Mouse (Mus musculus) myocyte (in vitro differentiated cells): ENCODE data around the gene Gemin2. TPM values are rescaled to one million over a fixed set of nuclear protein-coding genes. Genes with fewer than 3 reads are reported as not detected.
"Not testable (repeated sequence)": the region's sequence is repeated elsewhere in the genome, so short reads cannot be mapped to it uniquely, and the experiment has no call there.

Source experiments
- H3K27me3 ChIP-seq: one replicate; pipeline ENCODE4 v1.6.1; 2011; ENCODE audit not compliant: control insufficient read depth, insufficient read depth, insufficient read length
- H3K36me3 ChIP-seq: one replicate; pipeline ENCODE4 v1.6.1; 2011; ENCODE audit not compliant: control insufficient read depth, insufficient read depth
- H3K4me2 ChIP-seq: one replicate; pipeline ENCODE4 v1.6.1; 2011; ENCODE audit warnings: low read depth, control low read depth
- H3K4me3 ChIP-seq: one replicate; pipeline ENCODE4 v1.5.1; 2011; ENCODE audit warnings: mild to moderate bottlenecking, control low read depth, moderate library complexity
- H3K79me2 ChIP-seq: one replicate; pipeline ENCODE4 v1.6.1; 2011; ENCODE audit not compliant: control insufficient read depth, insufficient read depth
- H3ac ChIP-seq: one replicate; pipeline ENCODE4 v1.6.1; 2011; ENCODE audit not compliant: control insufficient read depth, insufficient read length
- CEBPB ChIP-seq: IDR thresholded peaks from 2 replicates; pipeline ENCODE4 v1.6.1; 2011; ENCODE audit warnings: mild to moderate bottlenecking, moderate library complexity; ENCODE audit not compliant: poor library complexity, insufficient read depth, severe bottlenecking
- E2F4 ChIP-seq: IDR thresholded peaks from one replicate; pipeline ENCODE4 v1.6.1; 2011; ENCODE audit warnings: mild to moderate bottlenecking, control low read depth, moderate library complexity; ENCODE audit not compliant: insufficient read depth
- MAX ChIP-seq: IDR thresholded peaks from one replicate; pipeline ENCODE4 v1.6.1; 2011; ENCODE audit warnings: low read depth, mild to moderate bottlenecking, control low read depth
- MYOD1 ChIP-seq, 3 experiments: IDR thresholded peaks; one replicate each; pipeline ENCODE4 v1.6.1; 2011; ENCODE audit warnings: control low read depth in 2 of 3, low read depth in 2 of 3, mild to moderate bottlenecking in 2 of 3, moderate library complexity in 1 of 3; ENCODE audit not compliant: insufficient read length in 2 of 3, control insufficient read depth in 1 of 3
- MYOG ChIP-seq, 3 experiments: IDR thresholded peaks; one replicate each; pipeline ENCODE4 v1.6.1; 2011; ENCODE audit warnings: control low read depth in 2 of 3, low read depth in 2 of 3, mild to moderate bottlenecking in 2 of 3; ENCODE audit not compliant: insufficient read length in 2 of 3, control insufficient read depth in 1 of 3, insufficient read depth in 1 of 3
- POLR2A ChIP-seq: IDR thresholded peaks from one replicate; pipeline ENCODE4 v1.6.1; 2011; ENCODE audit warnings: low read depth, mild to moderate bottlenecking, control low read depth, moderate library complexity; ENCODE audit not compliant: insufficient read length
- POLR2AphosphoS2 ChIP-seq: IDR thresholded peaks from one replicate; pipeline ENCODE4 v1.6.1; 2011; ENCODE audit warnings: low read depth, control low read depth; ENCODE audit not compliant: insufficient read length
- REST ChIP-seq: IDR thresholded peaks from one replicate; pipeline ENCODE4 v1.6.1; 2011; ENCODE audit warnings: mild to moderate bottlenecking, control low read depth, moderate library complexity; ENCODE audit not compliant: insufficient read depth, insufficient read length
- SRF ChIP-seq: IDR thresholded peaks from one replicate; pipeline ENCODE4 v1.6.1; 2011; ENCODE audit warnings: low read depth; ENCODE audit not compliant: control insufficient read depth, insufficient read length
- TCF12 ChIP-seq: IDR thresholded peaks from one replicate; pipeline ENCODE4 v1.6.1; 2011; ENCODE audit warnings: mild to moderate bottlenecking, control low read depth; ENCODE audit not compliant: poor library complexity, insufficient read depth, severe bottlenecking
- TCF3 ChIP-seq: IDR thresholded peaks from one replicate; pipeline ENCODE4 v1.6.1; 2011; ENCODE audit warnings: low read depth, control low read depth; ENCODE audit not compliant: insufficient read length
- USF1 ChIP-seq: IDR thresholded peaks from one replicate; pipeline ENCODE4 v1.6.1; 2011; ENCODE audit warnings: low read depth, mild to moderate bottlenecking, control low read depth, moderate library complexity
- polyA plus RNA-seq: library from polyadenylated mRNA; unstranded; fragments of >200 nt; fragmentation: generic; extraction: Trizol; gene quantifications from one replicate; pipeline ENCODE4 v1.2.1, GENCODE M21; 2012; ENCODE audit warnings: missing spikeins

Gemin2 gene
- 10.2 TPM for polyA plus RNA-seq

DNA sequence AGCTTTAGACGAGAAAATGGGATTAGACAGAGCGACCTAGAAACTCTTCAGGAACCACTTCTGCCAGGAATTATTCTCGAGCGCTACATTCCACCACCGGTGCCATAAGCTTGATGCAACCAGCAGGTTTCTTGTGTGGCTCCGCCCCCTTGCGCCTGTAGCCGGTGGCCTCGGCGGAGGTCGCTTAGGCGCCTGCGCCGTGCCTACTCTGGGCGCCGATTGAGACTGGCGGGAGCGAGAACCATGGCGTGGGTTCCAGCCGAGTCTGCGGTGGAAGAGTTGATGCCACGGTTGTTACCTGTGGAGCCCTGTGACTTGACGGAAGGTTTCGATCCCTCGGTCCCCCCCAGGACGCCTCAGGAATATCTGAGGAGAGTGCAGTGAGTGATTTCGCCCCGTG is at the start of gene Gemin2:
Gemin2 (plus strand) TSS at position 160 of the 400 bp plus-strand sequence.
- TF ChIP-seq E2F4, result no peak
- TF ChIP-seq POLR2A, result peak; percentile 93
- no peak for TF ChIP-seq MYOG (IDR thresholded peaks at IDR 0.05; ENCODE audit: control insufficient read depth in 1 of 3, insufficient read depth in 1 of 3, insufficient read length in 2 of 3, low read depth in 2 of 3)
- TF ChIP-seq TCF3, result no peak
- peak; percentile 97 for TF ChIP-seq POLR2AphosphoS2
- TF ChIP-seq SRF, result no peak
- peak; percentile 50; the same call in 1 of the 2 replicates for TF ChIP-seq CEBPB
- H3K36me3 ChIP-seq, result peaks cover 12% of the 10 kb centered on the region

DNA sequence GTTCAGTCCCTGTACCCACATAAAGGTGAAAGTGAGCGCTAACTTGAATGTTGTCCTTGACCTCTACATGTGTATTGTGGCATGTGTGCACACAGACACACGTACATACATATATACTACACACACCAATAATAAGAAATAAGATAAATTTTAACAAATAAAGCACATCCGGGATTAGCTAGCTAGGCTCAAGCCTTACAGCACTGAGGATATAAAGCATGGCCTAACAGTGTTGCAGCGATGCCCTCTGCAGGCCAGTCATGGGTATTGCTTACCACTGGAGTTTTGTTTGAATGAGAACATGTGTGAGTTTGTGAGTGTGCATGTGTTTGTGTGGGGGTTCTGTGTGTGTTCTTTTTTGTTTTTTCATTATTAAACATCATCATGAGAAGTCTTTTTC is 48.6 kb upstream of the Gemin2 start:
- Histone ChIP-seq H3K27me3 (no peaks in the 10 kb centered on the region), H3K4me2 (no peak overlapping the region), H3K36me3 (peaks cover 44% of the 10 kb centered on the region), H3K79me2 (no peaks in the 10 kb centered on the region), H3ac (no peak overlapping the region), H3K4me3 (no peak overlapping the region)
- TF ChIP-seq CEBPB (no peak), POLR2AphosphoS2 (no peak), TCF3 (no peak), TCF12 (no peak), MYOG (IDR thresholded peaks at IDR 0.05; ENCODE audit: control insufficient read depth in 1 of 3, insufficient read depth in 1 of 3, insufficient read length in 2 of 3, low read depth in 2 of 3) (no peak), USF1 (no peak), POLR2A (no peak), REST (no peak), E2F4 (no peak), MYOD1 (IDR thresholded peaks at IDR 0.05; ENCODE audit: control insufficient read depth in 1 of 3, insufficient read length in 2 of 3, low read depth in 2 of 3) (no peak), MAX (no peak), SRF (no peak)

More for the DNA sequence above, at the start of gene Gemin2:
- Histone ChIP-seq H3ac (peak within 1 kb of the TSS; percentile 80), H3K79me2 (peaks cover 38% of the 10 kb centered on the region), H3K4me3 (peak within 1 kb of the TSS; percentile 50), H3K27me3 (no peaks in the 10 kb centered on the region), H3K4me2 (peak within 1 kb of the TSS; percentile 87)

DNA sequence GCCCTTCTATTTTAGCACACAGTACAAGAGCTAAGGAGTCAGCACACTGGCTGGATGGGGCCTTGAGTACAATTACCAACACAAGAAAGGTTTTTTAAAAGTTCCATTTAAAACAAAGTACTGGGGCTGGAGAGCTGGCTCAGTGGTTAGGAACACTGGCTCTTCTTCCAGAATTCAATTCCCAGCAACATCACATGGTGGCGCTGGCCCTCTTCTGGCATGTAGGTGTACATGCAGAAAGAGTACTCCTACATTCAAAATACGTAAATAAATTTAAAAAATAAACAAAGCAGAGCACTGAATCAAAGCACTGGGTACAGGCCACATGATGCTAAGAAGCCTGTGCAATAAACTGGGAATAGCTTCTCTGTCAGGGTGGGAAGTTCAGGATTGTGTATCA is 36.2 kb upstream of the Gemin2 start:
- no peaks in the 10 kb centered on the region for H3K79me2 ChIP-seq
- H3K4me3 ChIP-seq, result no peak overlapping the region
- peaks cover 15% of the 10 kb centered on the region for H3K36me3 ChIP-seq
- no peaks in the 10 kb centered on the region for H3K27me3 ChIP-seq
- H3K4me2 ChIP-seq, result no peak overlapping the region
- no peak overlapping the region for H3ac ChIP-seq
- TF ChIP-seq SRF, result no peak

DNA sequence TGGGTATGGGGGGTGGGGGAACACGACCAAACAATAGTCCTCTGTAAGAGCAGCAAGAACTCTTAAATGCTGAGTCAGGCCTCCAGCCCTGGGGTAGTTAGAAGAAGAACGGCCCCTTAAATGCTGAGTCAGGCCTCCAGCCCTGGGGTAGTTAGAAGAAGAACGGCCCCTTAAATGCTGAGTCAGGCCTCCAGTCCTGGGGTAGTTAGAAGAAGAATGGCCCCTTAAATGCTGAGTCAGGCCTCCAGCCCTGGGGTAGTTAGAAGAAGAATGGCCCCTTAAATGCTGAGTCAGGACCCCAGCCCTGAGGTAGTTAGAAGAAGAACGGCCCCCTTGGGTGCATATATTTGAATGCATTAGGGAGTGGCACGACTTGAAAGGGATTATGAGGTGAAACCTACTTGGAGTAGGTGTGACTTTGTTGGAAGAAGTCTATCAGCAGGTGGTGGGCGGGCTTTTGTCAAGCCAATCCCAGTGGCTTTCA is 32.0 kb upstream of the Gemin2 start:
- H3K79me2 ChIP-seq, H3K27me3 ChIP-seq, H3K4me2 ChIP-seq, H3ac ChIP-seq, H3K4me3 ChIP-seq: not testable (repeated sequence)
- peaks cover 33% of the 10 kb centered on the region for H3K36me3 ChIP-seq

DNA sequence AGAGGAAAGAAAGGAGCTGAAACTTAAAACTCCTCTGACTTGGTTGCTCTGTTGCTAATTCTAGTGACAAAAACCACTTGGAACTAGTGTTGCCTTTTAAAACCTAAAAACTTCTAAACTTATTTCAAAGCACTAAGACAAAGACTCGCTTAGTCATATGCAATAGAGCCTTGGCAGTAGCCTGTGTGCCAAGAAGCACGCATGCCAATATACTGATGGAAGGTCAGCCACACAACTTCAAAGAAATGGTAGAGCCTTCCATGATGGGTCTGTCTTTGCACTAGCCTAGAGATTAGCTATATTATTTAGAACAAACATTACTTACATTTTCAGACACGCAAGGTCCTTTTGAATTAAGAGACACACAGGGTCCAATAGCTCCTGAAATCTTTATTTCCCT is 27.4 kb upstream of the Gemin2 start:
- peaks cover 49% of the 10 kb centered on the region for H3K36me3 ChIP-seq
- H3K79me2 ChIP-seq, result no peaks in the 10 kb centered on the region
- H3ac ChIP-seq, result no peak overlapping the region
- no peak overlapping the region for H3K4me2 ChIP-seq
- no peak overlapping the region for H3K4me3 ChIP-seq
- H3K27me3 ChIP-seq, result no peaks in the 10 kb centered on the region
- no peak for TF ChIP-seq POLR2AphosphoS2
- no peak for TF ChIP-seq TCF12
- TF ChIP-seq MAX, result no peak
- no peak for TF ChIP-seq POLR2A
- TF ChIP-seq TCF3, result no peak
- no peak for TF ChIP-seq CEBPB
- no peak for TF ChIP-seq MYOD1 (IDR thresholded peaks at IDR 0.05; ENCODE audit: control insufficient read depth in 1 of 3, insufficient read length in 2 of 3, low read depth in 2 of 3)
- no peak for TF ChIP-seq SRF
- TF ChIP-seq E2F4, result no peak
- TF ChIP-seq USF1, result no peak

DNA sequence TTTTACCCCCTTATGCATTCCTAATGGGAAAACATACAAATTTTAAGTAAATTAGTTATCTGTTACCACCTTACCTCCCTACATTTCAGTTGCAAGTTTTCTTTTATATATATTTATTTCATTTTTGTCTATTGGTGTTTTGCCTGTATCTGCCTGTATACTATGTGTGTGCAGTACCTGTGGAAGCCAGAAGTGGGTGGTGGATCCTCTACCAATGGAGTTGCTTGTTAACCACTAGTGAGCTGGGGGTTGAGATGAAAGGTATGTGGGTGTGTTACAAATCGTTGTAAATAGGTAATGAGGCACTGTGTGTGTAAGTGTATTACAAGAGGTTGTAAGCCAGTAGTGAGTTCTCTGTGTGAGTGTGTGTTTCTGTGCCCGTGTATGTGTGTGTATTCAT is 2.7 kb upstream of the Gemin2 start:
- peak overlapping the region; percentile 50 for H3K4me3 ChIP-seq
- H3K27me3 ChIP-seq, result no peaks in the 10 kb centered on the region
- H3ac ChIP-seq, result no peak overlapping the region
- H3K4me2 ChIP-seq, result peak overlapping the region; percentile 75
- peaks cover 18% of the 10 kb centered on the region for H3K36me3 ChIP-seq
- no peak for TF ChIP-seq MAX
- TF ChIP-seq E2F4, result no peak
- no peak for TF ChIP-seq POLR2A
- TF ChIP-seq MYOG (IDR thresholded peaks at IDR 0.05; ENCODE audit: control insufficient read depth in 1 of 3, insufficient read depth in 1 of 3, insufficient read length in 2 of 3, low read depth in 2 of 3), result no peak
- no peak for TF ChIP-seq POLR2AphosphoS2
- no peak for TF ChIP-seq SRF
- no peak for TF ChIP-seq CEBPB
- TF ChIP-seq MYOD1 (IDR thresholded peaks at IDR 0.05; ENCODE audit: control insufficient read depth in 1 of 3, insufficient read length in 2 of 3, low read depth in 2 of 3), result no peak
- TF ChIP-seq TCF12, result no peak
- TF ChIP-seq USF1, result no peak
- TF ChIP-seq TCF3, result no peak
- TF ChIP-seq REST, result no peak
- peaks cover 41% of the 10 kb centered on the region for H3K79me2 ChIP-seq
